Comparison of ENCODE assay signal across 8 mouse cellular contexts in the genomic region with DNA sequence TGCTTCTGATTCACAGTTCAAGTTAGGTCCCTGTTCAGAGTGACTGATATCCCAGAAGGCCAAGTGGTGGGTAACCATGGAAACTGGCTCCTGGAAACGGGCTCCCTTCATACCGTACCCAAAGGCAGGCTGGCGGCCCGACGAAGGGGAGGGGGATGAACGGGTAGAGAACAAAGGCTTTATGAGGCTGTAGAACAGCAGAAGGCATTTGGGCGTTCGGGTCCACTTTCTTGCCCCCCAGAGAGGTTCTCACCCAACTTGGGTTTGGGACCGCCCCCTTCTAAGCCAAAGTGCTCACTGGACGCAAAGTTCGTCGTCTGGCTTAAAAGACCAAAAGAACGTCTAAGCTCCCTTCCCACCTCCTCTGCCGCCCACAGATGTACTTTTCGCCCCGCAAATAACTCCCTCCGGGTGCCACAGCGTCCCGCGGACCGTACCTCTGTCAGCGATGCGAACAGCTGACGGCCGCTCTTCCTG. TPM values are rescaled to one million over a fixed set of nuclear protein-coding genes. Genes with fewer than 3 reads are reported as not detected.
DNase-seq lines count a peak whose midpoint lies in the region; ATAC-seq lines count a peak whose summit lies in the region.

No protein-coding gene starts in this region.

- peak overlapping the region; percentile 84 for H3K27ac ChIP-seq in forebrain, embryonic 13.5 days
- H3K27ac ChIP-seq in hindbrain, embryonic 11.5 days (ENCODE audit: low read depth, low read length): peak overlapping the region; percentile 83
- H3K27ac ChIP-seq in lung, embryonic 15.5 days: peak overlapping the region; percentile 72

- under 1% methylated on average over 25 of the region's 25 CpGs for WGBS in forebrain, embryonic 13.5 days
- WGBS in hindbrain, embryonic 11.5 days: under 1% methylated on average over 25 of the region's 25 CpGs
- WGBS in lung, embryonic 15.5 days: 1% methylated on average over 25 of the region's 25 CpGs

- peaks cover 28% of the 10 kb centered on the region for H3K36me3 ChIP-seq in forebrain, embryonic 13.5 days (ENCODE audit: poor library complexity, severe bottlenecking)
- no peaks in the 10 kb centered on the region for H3K36me3 ChIP-seq in hindbrain, embryonic 11.5 days (ENCODE audit: control insufficient read depth, insufficient read depth, low read length)
- peaks cover 27% of the 10 kb centered on the region; the same call in 1 of the 2 replicates for H3K36me3 ChIP-seq in lung, embryonic 15.5 days

- H3K27me3 ChIP-seq in forebrain, embryonic 13.5 days: no peaks in the 10 kb centered on the region; the same call in 1 of the 2 replicates
- no peaks in the 10 kb centered on the region for H3K27me3 ChIP-seq in hindbrain, embryonic 11.5 days (ENCODE audit: control insufficient read depth, insufficient read depth, low read length)
- no peaks in the 10 kb centered on the region for H3K27me3 ChIP-seq in lung, embryonic 15.5 days

- H3K9ac ChIP-seq in forebrain, embryonic 13.5 days: peak overlapping the region; percentile 77
- H3K9ac ChIP-seq in hindbrain, embryonic 11.5 days (ENCODE audit: low read depth, low read length): peak overlapping the region; percentile 80
- peak overlapping the region; percentile 63 for H3K9ac ChIP-seq in lung, embryonic 15.5 days

- peak; percentile 96 for ATAC-seq in forebrain, embryonic 13.5 days
- ATAC-seq in hindbrain, embryonic 11.5 days (ENCODE audit: low FRiP score): peak; percentile 85
- ATAC-seq in lung, embryonic 15.5 days (ENCODE audit: borderline replicate concordance, extremely low read depth, low FRiP score, low TSS enrichment): peak; percentile 74
- peak; percentile 24; the same call in 1 of the 2 replicates for ATAC-seq in neutrophil, adult 5-6 weeks (ENCODE audit: extremely low read depth, insufficient number of reproducible peaks, low FRiP score, poor library complexity, severe bottlenecking)

- H3K4me2 ChIP-seq in forebrain, embryonic 13.5 days: peak overlapping the region; percentile 71
- peak overlapping the region; percentile 60 for H3K4me2 ChIP-seq in hindbrain, embryonic 11.5 days (replicated peaks; ENCODE audit: low read depth, low read length)
- H3K4me2 ChIP-seq in lung, embryonic 15.5 days: peak overlapping the region; percentile 89

- peak overlapping the region; percentile 99 for H3K4me3 ChIP-seq in forebrain, embryonic 13.5 days
- H3K4me3 ChIP-seq in hindbrain, embryonic 11.5 days (ENCODE audit: low read depth, low read length): peak overlapping the region; percentile 95
- peak overlapping the region; percentile 78 for H3K4me3 ChIP-seq in lung, embryonic 15.5 days

- DNase-seq in NIH3T3 (ENCODE audit: low read depth): peak; percentile 68
- DNase-seq in c-Kit-positive CD71-positive TER-119-negative erythroid progenitor cells, embryonic 14.5 days (ENCODE audit: low read depth): peak; percentile 41
- peak; percentile 85 for DNase-seq in hindbrain, embryonic 11.5 days (ENCODE audit: low spot score)
- peak; percentile 33 for DNase-seq in layer of hippocampus, adult 9-10 months (ENCODE audit: low spot score)
- DNase-seq in thymus, postnatal 4 days: peak; percentile 56

- H3K4me1 ChIP-seq in forebrain, embryonic 13.5 days: peaks cover 12% of the 10 kb centered on the region
- H3K4me1 ChIP-seq in hindbrain, embryonic 11.5 days (replicated peaks; ENCODE audit: control insufficient read depth, insufficient read depth, low read length): no peaks in the 10 kb centered on the region; the same call in 1 of the 2 replicates
- peaks cover 13% of the 10 kb centered on the region for H3K4me1 ChIP-seq in lung, embryonic 15.5 days

- H3K9me3 ChIP-seq in forebrain, embryonic 13.5 days (replicated peaks): no peaks in the 10 kb centered on the region
- H3K9me3 ChIP-seq in hindbrain, embryonic 11.5 days (ENCODE audit: control insufficient read depth, low read length): no peaks in the 10 kb centered on the region
- no peaks in the 10 kb centered on the region for H3K9me3 ChIP-seq in lung, embryonic 15.5 days

RNA-seq across cellular contexts. Expression of a gene that starts 0.5 kb away (rescaled TPM):
- 38.3 and 41.7 TPM in 2 replicates for polyA plus RNA-seq in forebrain, embryonic 13.5 days (2015; fragmentation: Nextera tagmentation; extraction: Ambion mirVana)
- polyA plus RNA-seq in hindbrain, embryonic 11.5 days (2014; fragmentation: Nextera tagmentation; extraction: Ambion mirVana): 52.6 and 52.7 TPM in 2 replicates
- 27.1 and 27.3 TPM in 2 replicates for polyA plus RNA-seq in lung, embryonic 15.5 days (2015; fragmentation: Nextera tagmentation; extraction: Ambion mirVana)
- 131 and 133 TPM in 2 replicates for total RNA-seq in neutrophil, adult 5-6 weeks (2017)

RNA-seq across cellular contexts. Expression of a gene that starts 49.7 kb away (rescaled TPM):
- polyA plus RNA-seq in forebrain, embryonic 13.5 days (2015; fragmentation: Nextera tagmentation; extraction: Ambion mirVana): 106 and 126 TPM in 2 replicates
- polyA plus RNA-seq in hindbrain, embryonic 11.5 days (2014; fragmentation: Nextera tagmentation; extraction: Ambion mirVana): 173 and 188 TPM in 2 replicates
- polyA plus RNA-seq in lung, embryonic 15.5 days (2015; fragmentation: Nextera tagmentation; extraction: Ambion mirVana): 118 and 121 TPM in 2 replicates
- 157 and 168 TPM in 2 replicates for total RNA-seq in neutrophil, adult 5-6 weeks (2017)

Comparison
In these comparisons a context has a peak if more than half of its experiments do, and no peak if none do; other contexts are left out.
1. Peak in every context shown above with its lines: DNase-seq, ATAC-seq, H3K4me3 ChIP-seq and H3K27ac ChIP-seq.
2. DNase-seq: peak in every context shown above with its lines; median percentile 85 in hindbrain, embryonic 11.5 days; 68 in NIH3T3; 56 in thymus, postnatal 4 days; 41 in c-Kit-positive CD71-positive TER-119-negative erythroid progenitor cells, embryonic 14.5 days; 33 in layer of hippocampus, adult 9-10 months.
3. ATAC-seq: peak in every context shown above with its lines; median percentile 96 in forebrain, embryonic 13.5 days; 85 in hindbrain, embryonic 11.5 days; 74 in lung, embryonic 15.5 days; 24 in neutrophil, adult 5-6 weeks.